Mouse (Mus musculus): ENCODE measurements around the gene Apbb1ip.

GRCm38 (mm10) chr2:22894932-22895281 lies 121.0 kb downstream of the Apbb1ip start:
- TF ChIP-seq GATA1 (IDR thresholded peaks at IDR 0.05; ENCODE audit: borderline replicate concordance, low read length) (no peak; the same call in 2 of the 3 replicates), FLI1 (IDR thresholded peaks at IDR 0.05; ENCODE audit: low read length) (no peak)

All from megakaryocyte, embryonic 14.5 days (primary cell).